Mouse (Mus musculus): ENCODE data around the gene Cd3d.

The Cd3d gene

GRCm38 (mm10) chr9:45034526-45034925, 52.9 kb downstream of the Cd3d start:
- CTCF ChIA-PET: no interaction called here
